Comparison of ENCODE assay signal across 23 mouse cellular contexts in genomic region chr13:57496778-57497177, GRCm38 (mm10).
"Had no signal": no experiment of that assay in that cellular context is flagged by ENCODE, and none has a peak within 500 bp of the region (broad histone marks: within the 10 kb centered on the region; RNA-seq: fewer than 3 reads in every experiment).

No protein-coding gene starts in this region.

- H3K4me2 ChIP-seq: hindbrain, embryonic 14.5 days; limb, embryonic 13.5 days; lung, embryonic 15.5 days; midbrain, embryonic 13.5 days; neural tube, embryonic 13.5 days; stomach, embryonic 15.5 days had no signal

- DNase-seq: layer of hippocampus, adult 9-11 months; lung, adult 18-20 months; lung, postnatal 10 days; lung, postnatal 36 days; retina, postnatal 1 day; right cerebral cortex, postnatal 25 days; spleen, adult 18-20 months; thymus, postnatal 25 days had no signal

- H3K27ac ChIP-seq: hindbrain, embryonic 14.5 days; hindbrain, postnatal 0 days; layer of hippocampus, adult 2 months; limb, embryonic 10.5 days; limb, embryonic 13.5 days; liver, embryonic 14.5 days; lung, embryonic 15.5 days; midbrain, embryonic 10.5 days; midbrain, embryonic 13.5 days; neural tube, embryonic 13.5 days; stomach, embryonic 15.5 days had no signal

- H3K4me1 ChIP-seq: limb, embryonic 10.5 days; limb, embryonic 13.5 days; lung, embryonic 15.5 days; midbrain, embryonic 10.5 days; midbrain, embryonic 13.5 days; neural tube, embryonic 13.5 days; stomach, embryonic 15.5 days had no signal

- H3K4me3 ChIP-seq: layer of hippocampus, adult 2 months; limb, embryonic 10.5 days; limb, embryonic 13.5 days; lung, embryonic 15.5 days; midbrain, embryonic 10.5 days; midbrain, embryonic 13.5 days; myocyte; neural tube, embryonic 13.5 days; stomach, embryonic 15.5 days had no signal

- H3K27me3 ChIP-seq: limb, embryonic 13.5 days; lung, embryonic 15.5 days; midbrain, embryonic 13.5 days; neural tube, embryonic 13.5 days; stomach, embryonic 15.5 days had no signal

- ATAC-seq: hindbrain, postnatal 0 days; inflammation-experienced regulatory T-cells, adult 6 months; intestine, embryonic 16.5 days; midbrain, embryonic 13.5 days; midbrain, embryonic 16.5 days had no signal

- H3K36me3 ChIP-seq: limb, embryonic 10.5 days; limb, embryonic 13.5 days; lung, embryonic 15.5 days; midbrain, embryonic 10.5 days; midbrain, embryonic 13.5 days; neural tube, embryonic 13.5 days; stomach, embryonic 15.5 days had no signal

- H3K9ac ChIP-seq: hindbrain, embryonic 14.5 days; limb, embryonic 13.5 days; liver, embryonic 14.5 days; lung, embryonic 15.5 days; midbrain, embryonic 13.5 days; neural tube, embryonic 13.5 days; stomach, embryonic 15.5 days had no signal

- H3K9me3 ChIP-seq: limb, embryonic 10.5 days; limb, embryonic 13.5 days; lung, embryonic 15.5 days; midbrain, embryonic 10.5 days; midbrain, embryonic 13.5 days; neural tube, embryonic 13.5 days; stomach, embryonic 15.5 days had no signal
